Mouse (Mus musculus) erythroblast, adult 5-6 weeks (primary cell): Measurements from ENCODE around the gene Mien1. TPM values are rescaled to one million over a fixed set of nuclear protein-coding genes. Genes with fewer than 3 reads are reported as not detected.

Experiments
- ATAC-seq: replicated peaks from 2 replicates; pipeline ENCODE4 v1.8.0; 2016; ENCODE audit warnings: moderate number of reproducible peaks, mild to moderate bottlenecking, moderate TSS enrichment, inconsistent platforms; ENCODE audit not compliant: poor library complexity, low FRiP score, severe bottlenecking
- total RNA-seq, 2 experiments: library from RNA; stranded (forward) in 1 of 2; stranded (reverse) in 1 of 2; fragments of 150-400 nt in 1 of 2; fragments of 200-764, 138-1000 nt in 1 of 2; gene quantifications; 2 replicates each; pipeline versions ENCODE4 v1.2.3 to v1.2.4; 2015 to 2017; ENCODE audit warnings: low replicate concordance in 2 of 2

The Mien1 gene
- total RNA-seq, 2 experiments from 2014 or later = 1.4 to 13.4 TPM

GRCm38 (mm10) chr11:98392645-98393044, 46.1 kb downstream of the Mien1 start:
- ATAC-seq = peak; percentile 82

GRCm38 (mm10) chr11:98392034-98392433, 46.8 kb downstream of the Mien1 start:
- ATAC-seq = no peak

GRCm38 (mm10) chr11:98390141-98390540, 48.6 kb downstream of the Mien1 start:
- no peak for ATAC-seq

GRCm38 (mm10) chr11:98389221-98389780, 49.5 kb downstream of the Mien1 start:
- ATAC-seq = no peak

- no peak for ATAC-seq
Measured at GRCm38 (mm10) chr11:98388282-98388681, 50.5 kb downstream of the Mien1 start.

Other genes starting within 250 kb of the Mien1 start
- gene Med1, start 245.7 kb downstream of the Mien1 start, total RNA-seq (2015; ENCODE audit: low replicate concordance) = 30.6 and 34.9 TPM in 2 replicates
- 19.5 and 24.0 TPM in 2 replicates for gene Med1, start 245.7 kb downstream of the Mien1 start, total RNA-seq (2017; ENCODE audit: low replicate concordance)
- gene Cdk12, start 235.9 kb downstream of the Mien1 start, total RNA-seq (2015; ENCODE audit: low replicate concordance) = 181 and 207 TPM in 2 replicates
- gene Cdk12, start 235.9 kb downstream of the Mien1 start, total RNA-seq (2017; ENCODE audit: low replicate concordance) = 263 and 302 TPM in 2 replicates
- gene Neurod2, start 109.3 kb downstream of the Mien1 start, total RNA-seq (2015; ENCODE audit: low replicate concordance) = not detected in 2 replicates
- gene Neurod2, start 109.3 kb downstream of the Mien1 start, total RNA-seq (2017; ENCODE audit: low replicate concordance) = not detected in 2 replicates
- gene Ppp1r1b, start 90.6 kb downstream of the Mien1 start, total RNA-seq (2015; ENCODE audit: low replicate concordance) = not detected in 2 replicates
- not detected in 2 replicates for gene Ppp1r1b, start 90.6 kb downstream of the Mien1 start, total RNA-seq (2017; ENCODE audit: low replicate concordance)
- 8.5 and 9.2 TPM in 2 replicates for gene Stard3, start 80.6 kb downstream of the Mien1 start, total RNA-seq (2015; ENCODE audit: low replicate concordance)
- 2.8 and 6.0 TPM in 2 replicates for gene Stard3, start 80.6 kb downstream of the Mien1 start, total RNA-seq (2017; ENCODE audit: low replicate concordance)
- not detected in 2 replicates for gene Tcap, start 55.2 kb downstream of the Mien1 start, total RNA-seq (2015; ENCODE audit: low replicate concordance)
- gene Tcap, start 55.2 kb downstream of the Mien1 start, total RNA-seq (2017; ENCODE audit: low replicate concordance) = not detected in 2 replicates
- gene Pnmt, start 52.5 kb downstream of the Mien1 start, total RNA-seq (2015; ENCODE audit: low replicate concordance) = not detected in 2 replicates
- gene Pnmt, start 52.5 kb downstream of the Mien1 start, total RNA-seq (2017; ENCODE audit: low replicate concordance) = not detected in 2 replicates
- not detected in 2 replicates for gene Pgap3, start 38.5 kb downstream of the Mien1 start, total RNA-seq (2015; ENCODE audit: low replicate concordance)
- gene Pgap3, start 38.5 kb downstream of the Mien1 start, total RNA-seq (2017; ENCODE audit: low replicate concordance) = 0.56 TPM in 1 of 2 replicates, not detected in the other
- 0.21 TPM in 1 of 2 replicates, not detected in the other for gene Erbb2, start 26.5 kb downstream of the Mien1 start, total RNA-seq (2015; ENCODE audit: low replicate concordance)
- gene Erbb2, start 26.5 kb downstream of the Mien1 start, total RNA-seq (2017; ENCODE audit: low replicate concordance) = 0.28 TPM in 1 of 2 replicates, not detected in the other
- not detected in 2 replicates for gene Grb7, start 7.4 kb upstream of the Mien1 start, total RNA-seq (2015; ENCODE audit: low replicate concordance)
- gene Grb7, start 7.4 kb upstream of the Mien1 start, total RNA-seq (2017; ENCODE audit: low replicate concordance) = not detected in 2 replicates
- gene Ikzf3, start 107.0 kb upstream of the Mien1 start, total RNA-seq (2015; ENCODE audit: low replicate concordance) = 2.7 and 3.1 TPM in 2 replicates
- gene Ikzf3, start 107.0 kb upstream of the Mien1 start, total RNA-seq (2017; ENCODE audit: low replicate concordance) = 1.4 and 2.6 TPM in 2 replicates
- gene Zpbp2, start 112.1 kb upstream of the Mien1 start, total RNA-seq (2015; ENCODE audit: low replicate concordance) = not detected in 2 replicates
- 4.6 TPM in 1 of 2 replicates, not detected in the other for gene Zpbp2, start 112.1 kb upstream of the Mien1 start, total RNA-seq (2017; ENCODE audit: low replicate concordance)
- gene Ormdl3, start 148.4 kb upstream of the Mien1 start, total RNA-seq (2015; ENCODE audit: low replicate concordance) = 20.5 and 31.9 TPM in 2 replicates
- gene Ormdl3, start 148.4 kb upstream of the Mien1 start, total RNA-seq (2017; ENCODE audit: low replicate concordance) = 37.9 and 51.6 TPM in 2 replicates
- not detected in 2 replicates for gene Lrrc3c, start 159.3 kb upstream of the Mien1 start, total RNA-seq (2015; ENCODE audit: low replicate concordance)
- gene Lrrc3c, start 159.3 kb upstream of the Mien1 start, total RNA-seq (2017; ENCODE audit: low replicate concordance) = not detected in 2 replicates
- gene Gm12355, start 186.7 kb upstream of the Mien1 start, total RNA-seq (2015; ENCODE audit: low replicate concordance) = 1.0 and 2.5 TPM in 2 replicates
- 0.60 and 1.1 TPM in 2 replicates for gene Gm12355, start 186.7 kb upstream of the Mien1 start, total RNA-seq (2017; ENCODE audit: low replicate concordance)
- not detected in 2 replicates for gene Gsdma3, start 187.4 kb upstream of the Mien1 start, total RNA-seq (2015; ENCODE audit: low replicate concordance)
- gene Gsdma3, start 187.4 kb upstream of the Mien1 start, total RNA-seq (2017; ENCODE audit: low replicate concordance) = not detected in 2 replicates
- gene Gsdma2, start 207.8 kb upstream of the Mien1 start, total RNA-seq (2015; ENCODE audit: low replicate concordance) = not detected in 2 replicates
- gene Gsdma2, start 207.8 kb upstream of the Mien1 start, total RNA-seq (2017; ENCODE audit: low replicate concordance) = not detected in 2 replicates
- not detected in 2 replicates for gene Gsdma, start 225.4 kb upstream of the Mien1 start, total RNA-seq (2015; ENCODE audit: low replicate concordance)
- not detected in 2 replicates for gene Gsdma, start 225.4 kb upstream of the Mien1 start, total RNA-seq (2017; ENCODE audit: low replicate concordance)
- 10.2 and 14.2 TPM in 2 replicates for gene Psmd3, start 243.6 kb upstream of the Mien1 start, total RNA-seq (2015; ENCODE audit: low replicate concordance)
- 15.4 and 26.9 TPM in 2 replicates for gene Psmd3, start 243.6 kb upstream of the Mien1 start, total RNA-seq (2017; ENCODE audit: low replicate concordance)